Mouse (Mus musculus) limb, embryonic 11.5 days (tissue): ENCODE measurements at regions not wholly inside any gene's neighbourhood (a gene's known extent, or its start where the extent isn't known, plus 50 kb on each side); places are given as distances from the start of the nearest gene placed in this dataset.

Source experiments
- ATAC-seq: fragments of 200-750 bp; cut with Nextera tagmentation; 2 replicates; pipeline ENCODE4 v1.8.0; 2017; ENCODE audit warnings: low read depth; ENCODE audit not compliant: insufficient number of reproducible peaks, low FRiP score, low TSS enrichment
- DNase-seq: peaks from one replicate; pipeline ENCODE4 v3.0.0-alpha.2; 2015; ENCODE audit warnings: low spot score
- H3K27ac ChIP-seq: fragments of 300-500 bp; sonication (generic); replicated peaks from 2 replicates; pipeline ENCODE4 v1.5.1; 2014; ENCODE audit warnings: low read depth, mild to moderate bottlenecking, low read length
- H3K27me3 ChIP-seq: fragments of 300-500 bp; sonication (generic); 2 replicates; pipeline ENCODE4 v1.6.1; 2014; ENCODE audit warnings: mild to moderate bottlenecking, low read length, mixed read lengths; ENCODE audit not compliant: control insufficient read depth, insufficient read depth
- H3K36me3 ChIP-seq: fragments of 300-500 bp; sonication (generic); 2 replicates; pipeline ENCODE4 v1.6.1; 2014; ENCODE audit warnings: mild to moderate bottlenecking, low read length, moderate library complexity, mixed read lengths; ENCODE audit not compliant: control insufficient read depth, insufficient read depth
- H3K4me1 ChIP-seq: fragments of 300-500 bp; sonication (generic); 2 replicates; pipeline ENCODE4 v1.6.1; 2014; ENCODE audit warnings: low read length, mixed read lengths; ENCODE audit not compliant: control insufficient read depth, insufficient read depth
- H3K4me2 ChIP-seq: fragments of 300-500 bp; sonication (generic); 2 replicates; pipeline ENCODE4 v1.6.1; 2014; ENCODE audit warnings: low read depth, mild to moderate bottlenecking, moderate library complexity; ENCODE audit not compliant: severe bottlenecking
- H3K4me3 ChIP-seq: fragments of 300-500 bp; sonication (generic); 2 replicates; pipeline ENCODE4 v1.5.1; 2014; ENCODE audit warnings: low read depth, low read length
- H3K9ac ChIP-seq: fragments of 300-500 bp; sonication (generic); 2 replicates; pipeline ENCODE4 v1.6.1; 2014; ENCODE audit warnings: mild to moderate bottlenecking, low read length
- H3K9me3 ChIP-seq: fragments of 300-500 bp; sonication (generic); 2 replicates; pipeline ENCODE4 v1.6.1; 2016; ENCODE audit warnings: low read length; ENCODE audit not compliant: control insufficient read depth
- WGBS: fragments of 180-500 bp; shearing (Covaris S2); extraction: QIAGEN DNeasy Blood & Tissue Kit; methylation state at CpG from one replicate; pipeline ENCODE4 v1.1.7; 2014; 5-methylcytosine and 5-hydroxymethylcytosine counted together

GRCm38 (mm10) chr16:47526613-47527012, 756.9 kb upstream of the Dppa4 start:
- WGBS, result 89% methylated on average over 3 of the region's 3 CpGs

GRCm38 (mm10) chr16:47536524-47536923, 747.0 kb upstream of the Dppa4 start:
- no peak overlapping the region for H3K9ac ChIP-seq
- no peaks in the 10 kb centered on the region for H3K9me3 ChIP-seq
- no peaks in the 10 kb centered on the region for H3K4me1 ChIP-seq
- no peaks in the 10 kb centered on the region for H3K27me3 ChIP-seq
- H3K36me3 ChIP-seq, result no peaks in the 10 kb centered on the region
- H3K4me3 ChIP-seq, result no peak overlapping the region
- DNase-seq, result no peak
- ATAC-seq, result no peak
- no peak overlapping the region for H3K27ac ChIP-seq
- 56% methylated on average over 1 of the region's 1 CpGs for WGBS
- H3K4me2 ChIP-seq, result no peak overlapping the region

More at GRCm38 (mm10) chr16:47526613-47527012, 756.9 kb upstream of the Dppa4 start:
- Histone ChIP-seq H3K27ac (no peak overlapping the region), H3K4me3 (no peak overlapping the region), H3K4me2 (no peak overlapping the region), H3K9me3 (no peaks in the 10 kb centered on the region), H3K27me3 (no peaks in the 10 kb centered on the region), H3K36me3 (no peaks in the 10 kb centered on the region), H3K4me1 (no peaks in the 10 kb centered on the region), H3K9ac (no peak overlapping the region)
- ATAC-seq (no peak), DNase-seq (no peak)

- WGBS, result 83% methylated on average over 3 of the region's 3 CpGs
- no peak overlapping the region for H3K4me2 ChIP-seq
- no peak overlapping the region for H3K9ac ChIP-seq
- no peaks in the 10 kb centered on the region for H3K4me1 ChIP-seq
- ATAC-seq (no peak), DNase-seq (no peak)
- no peaks in the 10 kb centered on the region for H3K36me3 ChIP-seq
- H3K27ac ChIP-seq, result no peak overlapping the region
- no peaks in the 10 kb centered on the region for H3K27me3 ChIP-seq
- H3K4me3 ChIP-seq, result no peak overlapping the region
- no peaks in the 10 kb centered on the region for H3K9me3 ChIP-seq
These were observed 732.4 kb upstream of the Dppa4 start for GRCm38 (mm10) chr16:47551101-47551500.

- Histone ChIP-seq H3K4me3 (no peak overlapping the region), H3K9ac (no peak overlapping the region), H3K9me3 (no peaks in the 10 kb centered on the region), H3K4me1 (no peaks in the 10 kb centered on the region), H3K27me3 (no peaks in the 10 kb centered on the region), H3K4me2 (no peak overlapping the region), H3K27ac (no peak overlapping the region), H3K36me3 (no peaks in the 10 kb centered on the region)
- ATAC-seq (no peak), DNase-seq (no peak)
- WGBS, result 93% methylated on average over 2 of the region's 2 CpGs
These were observed 715.5 kb upstream of the Dppa4 start for GRCm38 (mm10) chr16:47568051-47568450.

GRCm38 (mm10) chr16:47599476-47599875, 684.1 kb upstream of the Dppa4 start:
- Histone ChIP-seq H3K36me3 (no peaks in the 10 kb centered on the region), H3K4me3 (no peak overlapping the region), H3K4me2 (no peak overlapping the region), H3K9ac (no peak overlapping the region), H3K27me3 (no peaks in the 10 kb centered on the region), H3K4me1 (no peaks in the 10 kb centered on the region), H3K27ac (no peak overlapping the region), H3K9me3 (no peaks in the 10 kb centered on the region)
- DNase-seq (no peak), ATAC-seq (no peak)
